In the genomic region with DNA sequence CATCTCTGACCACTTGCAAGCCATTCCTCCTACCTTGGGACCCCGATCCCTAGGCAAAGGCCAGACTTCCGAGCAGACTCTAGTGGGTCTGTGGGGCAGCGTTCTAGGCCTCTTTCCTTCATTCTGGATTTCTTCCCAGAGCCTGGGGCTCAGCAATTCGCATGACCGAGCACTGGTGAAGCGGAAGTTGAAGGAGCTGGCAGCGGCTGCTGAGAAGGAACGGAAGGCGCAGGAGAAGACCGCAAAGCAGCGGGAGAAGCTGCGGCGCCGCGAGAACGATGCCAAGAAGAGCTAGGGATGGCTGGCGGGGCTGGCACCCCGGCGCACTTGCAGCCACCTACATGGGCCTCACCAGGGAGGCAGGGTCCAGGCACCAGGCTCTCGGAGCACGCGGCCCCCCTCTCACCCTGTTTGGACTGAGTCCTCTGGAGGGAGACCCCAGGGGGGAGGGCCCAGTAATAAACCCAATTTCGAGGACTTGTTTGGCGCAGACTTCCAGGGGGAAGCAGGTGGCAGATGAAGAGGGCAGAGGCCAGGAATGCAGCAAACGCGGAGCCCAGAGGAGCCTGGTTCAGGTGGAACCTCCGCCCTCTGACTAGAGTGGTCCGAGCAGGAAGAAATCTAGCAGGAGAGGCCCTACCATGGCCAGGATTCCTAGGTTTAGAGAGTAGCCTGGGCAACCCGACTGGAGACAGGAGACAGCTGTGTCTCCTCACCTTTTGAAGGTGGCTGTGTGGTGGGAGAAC, we compare ENCODE assay signal across 10 mouse cellular contexts. TPM values are rescaled to one million over a fixed set of nuclear protein-coding genes. Genes with fewer than 3 reads are reported as not detected.
DNase-seq lines count a peak whose midpoint lies in the region; ATAC-seq and TF ChIP-seq lines count a peak whose summit lies in the region.
"Had no signal": no experiment of that assay in that cellular context is flagged by ENCODE, and none has a peak within 500 bp of the region (broad histone marks: within the 10 kb centered on the region; RNA-seq: fewer than 3 reads in every experiment).

No protein-coding gene starts in this region.

- intact Hi-C loops in left cerebral cortex, postnatal 25 days (cut with DNase I) = no loop called here
- intact Hi-C loops in heart, postnatal 10 days (cut with DNase I) = no loop called here

- H3K9ac ChIP-seq in lung, embryonic 16.5 days (ENCODE audit: low read length) = no peak overlapping the region
- H3K9ac ChIP-seq in forebrain, embryonic 16.5 days (replicated peaks; ENCODE audit: low read depth, low read length) = no peak overlapping the region
- H3K9ac ChIP-seq: embryonic facial prominence, embryonic 15.5 days had no signal

- no peak overlapping the region for H3K4me3 ChIP-seq in lung, embryonic 16.5 days (ENCODE audit: low read length)
- H3K4me3 ChIP-seq in cerebellum, adult 2 months (replicated peaks; ENCODE audit: insufficient read depth, low read depth, low read length) = no peak overlapping the region
- no peak overlapping the region for H3K4me3 ChIP-seq in forebrain, embryonic 16.5 days (replicated peaks; ENCODE audit: low read length)
- H3K4me3 ChIP-seq: embryonic facial prominence, embryonic 15.5 days had no signal

- DNase-seq in lung, postnatal 4 days = no peak
- peak; percentile 95 for DNase-seq in cerebellum, adult 2 months
- DNase-seq in left cerebral cortex, postnatal 25 days (ENCODE audit: low spot score in 2 of 2) = peak; percentile 60 to 61
- DNase-seq in gastrocnemius, postnatal 25 days = no peak
- no peak for DNase-seq in thymus, postnatal 4 days
- DNase-seq in heart, postnatal 10 days = no peak
- DNase-seq: liver had no signal

- no peaks in the 10 kb centered on the region for H3K27me3 ChIP-seq in lung, embryonic 16.5 days (ENCODE audit: control insufficient read depth, insufficient read depth, low read depth, low read length)
- H3K27me3 ChIP-seq in cerebellum, adult 2 months (ENCODE audit: control insufficient read depth, insufficient read depth, low read length) = no peaks in the 10 kb centered on the region
- H3K27me3 ChIP-seq in forebrain, embryonic 16.5 days (replicated peaks; ENCODE audit: control insufficient read depth, insufficient read depth, low read length) = no peaks in the 10 kb centered on the region
- H3K27me3 ChIP-seq: embryonic facial prominence, embryonic 15.5 days had no signal

- no peaks in the 10 kb centered on the region; the same call in none of the 2 replicates for H3K4me1 ChIP-seq in lung, embryonic 16.5 days (replicated peaks; ENCODE audit: control insufficient read depth, insufficient read depth, low read length)
- H3K4me1 ChIP-seq in cerebellum, adult 2 months (ENCODE audit: control insufficient read depth, insufficient read depth, low read length) = peaks cover 71% of the 10 kb centered on the region
- H3K4me1 ChIP-seq in forebrain, embryonic 16.5 days (replicated peaks; ENCODE audit: control insufficient read depth, insufficient read depth, low read length) = peaks cover 16% of the 10 kb centered on the region
- H3K4me1 ChIP-seq: embryonic facial prominence, embryonic 15.5 days had no signal

- WGBS in lung, embryonic 16.5 days = 66% methylated on average over 29 of the region's 29 CpGs
- 5% methylated on average over 29 of the region's 29 CpGs for WGBS in cerebellum, adult 2 months
- WGBS in forebrain, embryonic 16.5 days = 41% methylated on average over 29 of the region's 29 CpGs

- H3K36me3 ChIP-seq in lung, embryonic 16.5 days (ENCODE audit: control insufficient read depth, insufficient read depth, low read length) = peaks cover 8% of the 10 kb centered on the region; the same call in 1 of the 2 replicates
- H3K36me3 ChIP-seq in forebrain, embryonic 16.5 days (ENCODE audit: control insufficient read depth, insufficient read depth) = peaks cover 35% of the 10 kb centered on the region

- ATAC-seq in lung, embryonic 16.5 days (ENCODE audit: low read depth) = peak; percentile 35
- peak; percentile 27; the same call in 1 of the 2 replicates for ATAC-seq in forebrain, embryonic 16.5 days

- no peaks in the 10 kb centered on the region for H3K9me3 ChIP-seq in lung, embryonic 16.5 days (ENCODE audit: control insufficient read depth, low read length)
- H3K9me3 ChIP-seq in forebrain, embryonic 16.5 days (ENCODE audit: control insufficient read depth, low read length) = no peaks in the 10 kb centered on the region
- H3K9me3 ChIP-seq: embryonic facial prominence, embryonic 15.5 days had no signal

- no peak for TF ChIP-seq POLR2A in cerebellum, adult 2 months (IDR thresholded peaks at IDR 0.05; ENCODE audit: borderline replicate concordance, insufficient read depth, low read length)

- no peak overlapping the region for H3K4me2 ChIP-seq in lung, embryonic 16.5 days (ENCODE audit: low read depth, low read length)
- no peak overlapping the region for H3K4me2 ChIP-seq in forebrain, embryonic 16.5 days (ENCODE audit: low read length)
- H3K4me2 ChIP-seq: embryonic facial prominence, embryonic 15.5 days had no signal

- TF ChIP-seq CTCF in cerebellum, adult 2 months (IDR thresholded peaks at IDR 0.05; ENCODE audit: borderline replicate concordance, insufficient read depth, low read depth, low read length) = no peak

- H3K27ac ChIP-seq in lung, embryonic 16.5 days (ENCODE audit: low read length) = peak overlapping the region; percentile 84
- H3K27ac ChIP-seq in cerebellum, adult 2 months (ENCODE audit: insufficient read depth, low read length) = peak overlapping the region; percentile 86
- peak overlapping the region; percentile 61 for H3K27ac ChIP-seq in forebrain, embryonic 16.5 days (ENCODE audit: low read length)
- H3K27ac ChIP-seq: embryonic facial prominence, embryonic 15.5 days had no signal

RNA-seq across cellular contexts. Expression of a gene that starts 14.9 kb away (rescaled TPM):
- polyA plus RNA-seq in lung, embryonic 16.5 days (2015; fragmentation: Nextera tagmentation; extraction: Ambion mirVana) = 13.4 and 14.0 TPM in 2 replicates
- 80.7 and 89.4 TPM in 2 replicates for polyA plus RNA-seq in cerebellum, adult 2 months (2012; rRNA removed)
- polyA plus RNA-seq in forebrain, embryonic 16.5 days (2015; fragmentation: Nextera tagmentation; extraction: Ambion mirVana) = 123 and 134 TPM in 2 replicates
- total RNA-seq in left cerebral cortex, postnatal 25 days (2021) = 10 to 100 TPM; 30.8 to 31.1 TPM
- under 1 TPM; 0.61 to 0.80 TPM for total RNA-seq in gastrocnemius, postnatal 25 days (2021)
- 1 to 10 TPM; 4.1 to 5.9 TPM for total RNA-seq in heart, postnatal 10 days (2021)

RNA-seq across cellular contexts. Expression of a gene that starts 16.5 kb away (rescaled TPM):
- 37.3 and 43.3 TPM in 2 replicates for polyA plus RNA-seq in lung, embryonic 16.5 days (2015; fragmentation: Nextera tagmentation; extraction: Ambion mirVana)
- 219 and 247 TPM in 2 replicates for polyA plus RNA-seq in cerebellum, adult 2 months (2012; rRNA removed)
- 27.6 and 29.2 TPM in 2 replicates for polyA plus RNA-seq in forebrain, embryonic 16.5 days (2015; fragmentation: Nextera tagmentation; extraction: Ambion mirVana)
- total RNA-seq in left cerebral cortex, postnatal 25 days (2021) = 10 to 100 TPM; 87.3 to 88.7 TPM
- total RNA-seq in gastrocnemius, postnatal 25 days (2021) = 100 to 1,000 TPM; 351 to 396 TPM
- total RNA-seq in heart, postnatal 10 days (2021) = 100 to 1,000 TPM; 261 to 278 TPM

RNA-seq across cellular contexts. Expression of a gene that starts 33.8 kb away (rescaled TPM):
- 8.2 and 8.3 TPM in 2 replicates for polyA plus RNA-seq in lung, embryonic 16.5 days (2015; fragmentation: Nextera tagmentation; extraction: Ambion mirVana)
- 149 and 153 TPM in 2 replicates for polyA plus RNA-seq in cerebellum, adult 2 months (2012; rRNA removed)
- 22.0 and 22.4 TPM in 2 replicates for polyA plus RNA-seq in forebrain, embryonic 16.5 days (2015; fragmentation: Nextera tagmentation; extraction: Ambion mirVana)
- total RNA-seq in left cerebral cortex, postnatal 25 days (2021) = 100 to 1,000 TPM; 675 to 703 TPM
- 10 to 100 TPM; 21.8 to 30.0 TPM for total RNA-seq in gastrocnemius, postnatal 25 days (2021)
- 10 to 100 TPM; 51.3 to 58.5 TPM for total RNA-seq in heart, postnatal 10 days (2021)

RNA-seq across cellular contexts. Expression of a gene that starts 48.5 kb away (rescaled TPM):
- 1.3 and 1.4 TPM in 2 replicates for polyA plus RNA-seq in lung, embryonic 16.5 days (2015; fragmentation: Nextera tagmentation; extraction: Ambion mirVana)
- 1.9 and 3.9 TPM in 2 replicates for polyA plus RNA-seq in cerebellum, adult 2 months (2012; rRNA removed)
- polyA plus RNA-seq in forebrain, embryonic 16.5 days (2015; fragmentation: Nextera tagmentation; extraction: Ambion mirVana) = 0.19 and 0.58 TPM in 2 replicates
- under 1 TPM in 1 of 2 experiments, not detected in 1; 0.46 TPM for total RNA-seq in left cerebral cortex, postnatal 25 days (2021)
- total RNA-seq in gastrocnemius, postnatal 25 days (2021) = 100 to 1,000 TPM; 255 to 276 TPM
- 100 to 1,000 TPM; 123 to 128 TPM for total RNA-seq in heart, postnatal 10 days (2021)

RNA-seq across cellular contexts. Expression of a gene that starts 52.0 kb away (rescaled TPM):
- 23.3 and 25.8 TPM in 2 replicates for polyA plus RNA-seq in lung, embryonic 16.5 days (2015; fragmentation: Nextera tagmentation; extraction: Ambion mirVana)
- polyA plus RNA-seq in cerebellum, adult 2 months (2012; rRNA removed) = 49.4 and 55.5 TPM in 2 replicates
- 6.3 and 8.5 TPM in 2 replicates for polyA plus RNA-seq in forebrain, embryonic 16.5 days (2015; fragmentation: Nextera tagmentation; extraction: Ambion mirVana)
- 10 to 100 TPM; 13.8 to 14.5 TPM for total RNA-seq in left cerebral cortex, postnatal 25 days (2021)
- total RNA-seq in gastrocnemius, postnatal 25 days (2021) = 1 to 10 TPM; 2.9 to 5.4 TPM
- total RNA-seq in heart, postnatal 10 days (2021) = 10 to 100 TPM; 14.3 to 14.6 TPM

Comparison
In these comparisons a context has a peak if more than half of its experiments do, and no peak if none do; other contexts are left out.
1. DNase-seq: peak in cerebellum, adult 2 months (2 of 2) and left cerebral cortex, postnatal 25 days (2 of 2); none in lung, postnatal 4 days (0 of 2), gastrocnemius, postnatal 25 days (single experiment), thymus, postnatal 4 days (single experiment) and heart, postnatal 10 days (0 of 2).
2. RNA of a gene that starts 14.9 kb away (total RNA-seq): 30.8 to 31.1 TPM in left cerebral cortex, postnatal 25 days; 4.1 to 5.9 TPM in heart, postnatal 10 days and 0.61 to 0.80 TPM in gastrocnemius, postnatal 25 days; every median in the first group is over 4 times any median in the second.
3. RNA of a gene that starts 33.8 kb away (total RNA-seq): 675 to 703 TPM in left cerebral cortex, postnatal 25 days; 51.3 to 58.5 TPM in heart, postnatal 10 days and 21.8 to 30.0 TPM in gastrocnemius, postnatal 25 days; every median in the first group is over 10 times any median in the second.
4. Peak in every context shown above with its lines, with median percentiles within 50 percentile points of each other: H3K27ac ChIP-seq.